Mouse (Mus musculus) frontal cortex, postnatal 10 days (tissue): ENCODE data around the gene Mgll.

Experiments used
- DNase-seq, 2 experiments: peaks; one replicate each; pipeline ENCODE4 v3.0.0; 2022; ENCODE audit warnings: low spot score in 2 of 2, mixed read lengths in 1 of 2

Mgll gene

DNA sequence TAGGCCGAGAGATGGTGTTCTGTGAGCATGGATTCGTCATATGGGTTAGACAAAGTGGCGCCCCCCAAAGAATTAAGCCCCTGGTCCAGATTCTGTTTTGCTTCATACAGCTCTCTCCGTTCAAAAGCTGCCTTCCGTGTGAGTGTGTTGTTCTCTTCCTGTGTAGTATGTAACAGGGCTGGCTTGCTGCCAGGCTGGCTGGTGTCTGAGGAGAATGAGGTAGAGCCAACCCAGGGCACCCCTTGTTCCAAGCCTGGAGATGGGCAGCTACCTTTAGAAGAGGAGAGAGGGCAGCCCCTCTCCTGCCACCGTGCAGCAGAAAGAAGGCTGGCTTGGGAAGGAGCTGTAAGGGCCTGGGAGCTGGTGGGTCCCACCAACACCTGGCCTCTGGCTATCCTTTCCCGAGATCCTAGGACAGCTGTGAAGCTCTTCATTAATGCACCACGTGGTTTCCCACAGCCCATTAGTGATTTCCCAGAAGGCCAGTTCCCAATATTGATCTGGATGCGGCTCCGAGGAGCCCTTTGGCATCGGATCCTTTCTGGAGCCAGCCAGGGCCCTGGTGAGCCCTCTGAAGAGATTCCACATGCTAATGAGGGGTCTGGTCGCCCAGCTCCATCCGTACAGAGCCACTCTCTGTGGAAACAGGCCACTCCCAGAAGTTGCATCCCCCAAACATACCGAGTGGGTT is 19.5 kb downstream of the Mgll start:
- no peak for DNase-seq

- DNase-seq, result no peak
Measured at GRCm38 (mm10) chr6:88745027-88745426, 20.8 kb downstream of the Mgll start.

DNA sequence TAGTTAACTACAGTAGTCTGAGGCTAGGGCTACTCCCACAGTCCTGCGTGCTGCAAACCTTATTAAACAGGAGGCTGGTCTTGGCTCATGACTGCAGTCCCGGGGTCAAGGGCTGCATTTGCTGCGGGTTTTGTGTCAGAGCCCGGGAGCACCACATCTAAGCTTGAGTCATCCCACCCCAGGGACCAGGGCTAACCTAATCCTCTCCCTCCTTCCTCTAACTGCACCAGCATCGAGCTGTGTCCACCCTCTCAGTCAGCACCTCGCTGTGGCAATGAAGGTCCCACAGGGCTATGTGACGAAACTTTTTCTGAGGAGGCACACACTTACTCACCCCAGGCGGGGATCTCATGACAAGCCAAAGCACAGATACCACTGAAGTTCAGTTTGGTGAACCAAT is 22.1 kb downstream of the Mgll start:
- no peak for DNase-seq

GRCm38 (mm10) chr6:88747296-88748040 is 23.3 kb downstream of the Mgll start:
- no peak for DNase-seq

DNA sequence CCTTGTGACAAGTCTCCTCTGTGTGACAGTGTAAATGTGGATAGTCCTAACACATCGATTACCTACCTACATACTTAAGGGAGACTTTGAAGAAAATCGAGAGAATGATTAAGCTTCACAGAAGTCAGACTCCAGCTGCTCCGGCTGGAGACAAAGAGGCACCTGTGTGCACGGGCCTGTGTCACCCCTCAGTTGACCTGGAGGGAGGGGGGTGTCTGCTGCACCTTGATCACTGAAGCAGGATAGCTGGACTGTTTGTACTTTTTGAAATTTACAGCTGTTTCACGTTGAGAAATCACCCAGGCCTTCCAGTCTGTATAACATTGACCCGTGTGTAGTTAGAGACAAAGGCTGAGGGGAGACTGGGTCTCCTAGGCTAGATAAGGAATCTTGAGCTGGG is 26.7 kb downstream of the Mgll start:
- no peak for DNase-seq

- no peak for DNase-seq
Measured at GRCm38 (mm10) chr6:88752711-88753219, 28.6 kb downstream of the Mgll start.

DNA sequence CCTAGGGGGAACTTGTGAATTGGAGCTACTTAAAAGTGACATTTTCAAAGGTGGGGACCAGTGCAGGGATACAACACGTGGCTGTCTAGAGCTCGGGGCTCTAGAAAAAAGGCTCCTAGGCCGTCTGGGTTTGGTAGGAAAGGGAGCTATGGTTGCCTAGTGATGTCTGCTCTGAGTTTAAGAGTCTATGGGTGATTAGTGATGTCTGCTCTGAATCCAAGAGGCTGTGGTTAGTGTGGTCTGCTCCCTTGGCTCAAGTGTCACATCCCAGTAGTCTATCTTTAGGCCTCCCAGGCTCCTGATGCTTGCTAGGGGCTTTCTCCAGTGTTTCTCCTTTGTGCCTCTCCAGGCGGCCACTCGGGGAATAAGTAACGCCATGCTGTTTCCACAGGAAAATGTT is 29.4 kb downstream of the Mgll start:
- no peak for DNase-seq

DNA sequence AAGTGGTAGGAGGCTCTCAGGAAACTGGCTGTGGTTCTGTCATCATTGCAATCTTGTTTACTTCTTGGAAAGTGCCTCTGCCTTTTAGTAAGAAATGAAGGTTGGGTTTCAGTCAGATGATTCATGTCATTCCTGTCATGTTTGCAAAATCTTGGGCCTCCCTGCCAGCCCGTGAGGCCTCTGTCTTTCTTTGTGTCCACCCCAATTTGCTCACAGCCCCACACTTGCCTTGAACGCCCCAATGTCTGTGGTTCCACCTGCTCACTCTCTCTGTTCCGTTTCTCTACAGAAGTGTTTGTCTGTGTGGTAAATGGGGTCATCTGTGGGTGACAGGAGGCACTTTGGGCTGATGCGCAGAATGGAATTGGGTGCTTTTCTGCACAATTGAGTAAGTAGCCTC is 32.8 kb downstream of the Mgll start:
- DNase-seq, result no peak

GRCm38 (mm10) chr6:88758074-88758473 is 33.9 kb downstream of the Mgll start:
- DNase-seq, result no peak

DNA sequence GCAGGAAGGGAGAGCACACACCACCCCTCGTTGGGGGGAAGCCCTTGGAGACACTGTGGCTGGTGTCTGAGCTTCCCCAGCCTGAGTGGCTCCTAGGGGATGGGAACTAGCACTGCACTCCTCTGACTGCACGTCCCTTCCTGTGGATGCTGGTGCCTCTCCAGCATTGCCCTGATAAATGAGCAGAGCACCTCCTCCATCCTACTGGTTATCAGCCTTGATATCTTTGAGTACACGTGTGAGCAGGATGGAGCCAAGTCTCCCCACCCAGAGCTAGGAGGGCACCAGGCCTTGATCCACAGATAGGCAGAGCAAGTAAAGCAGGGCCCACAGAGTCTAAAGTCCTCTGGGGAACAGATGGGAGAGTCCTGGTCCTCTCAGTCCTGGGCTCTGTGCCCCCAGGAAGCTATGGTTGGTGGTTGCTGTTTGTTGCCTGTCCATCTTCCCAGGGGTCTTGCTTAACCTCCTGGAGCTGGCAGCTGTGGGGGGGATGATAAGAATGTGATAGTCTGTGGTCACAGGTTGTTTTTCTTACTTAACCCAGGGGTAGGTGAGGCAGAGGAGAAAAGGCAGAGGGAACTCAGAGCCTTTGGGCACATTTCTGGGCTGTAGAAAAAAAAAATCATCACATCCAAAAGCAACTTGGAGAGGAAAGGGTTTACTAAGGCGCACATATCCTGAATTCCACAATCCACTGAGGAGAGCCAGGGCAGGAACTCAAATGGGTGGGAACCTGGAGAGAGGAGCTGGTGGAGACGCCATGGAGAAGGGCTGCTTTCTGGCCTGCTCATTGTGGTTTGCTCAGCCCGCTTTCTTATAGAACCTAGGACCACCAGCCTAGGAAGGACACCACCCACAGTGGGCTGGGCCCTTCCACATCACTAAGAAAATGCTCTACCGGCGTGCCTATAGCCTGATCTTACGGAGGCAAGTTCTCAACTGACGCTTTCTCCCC is 34.6 kb downstream of the Mgll start:
- no peak for DNase-seq

- DNase-seq, result peak; percentile 71 to 76
Measured at GRCm38 (mm10) chr6:88759793-88760453, 35.7 kb downstream of the Mgll start.

GRCm38 (mm10) chr6:88760935-88761635 is 36.9 kb downstream of the Mgll start:
- DNase-seq, result no peak

- DNase-seq, result no peak
Measured at GRCm38 (mm10) chr6:88761684-88762439, 37.6 kb downstream of the Mgll start.

- DNase-seq, result no peak
Measured at GRCm38 (mm10) chr6:88762440-88763196, 38.4 kb downstream of the Mgll start.

- DNase-seq, result no peak
Measured at GRCm38 (mm10) chr6:88763518-88764077, 39.4 kb downstream of the Mgll start.

DNA sequence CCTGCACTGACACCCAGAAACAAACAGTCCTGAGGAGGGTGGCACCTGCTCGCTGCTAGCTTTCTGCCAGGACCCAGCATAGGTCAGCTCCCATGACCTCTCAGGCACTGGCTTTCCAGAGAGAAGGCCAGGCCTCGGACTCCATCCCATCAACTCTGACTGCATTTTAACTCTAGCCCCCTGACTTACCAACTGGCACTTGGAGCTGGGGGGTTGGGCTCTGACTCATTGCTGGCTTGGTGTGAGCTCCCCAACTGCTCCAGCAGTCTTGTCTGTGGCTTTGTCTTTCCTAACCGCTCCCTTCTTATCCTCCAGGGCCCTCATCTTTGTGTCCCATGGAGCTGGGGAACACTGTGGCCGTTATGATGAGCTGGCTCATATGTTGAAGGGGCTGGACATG is 40.1 kb downstream of the Mgll start:
- no peak for DNase-seq

DNA sequence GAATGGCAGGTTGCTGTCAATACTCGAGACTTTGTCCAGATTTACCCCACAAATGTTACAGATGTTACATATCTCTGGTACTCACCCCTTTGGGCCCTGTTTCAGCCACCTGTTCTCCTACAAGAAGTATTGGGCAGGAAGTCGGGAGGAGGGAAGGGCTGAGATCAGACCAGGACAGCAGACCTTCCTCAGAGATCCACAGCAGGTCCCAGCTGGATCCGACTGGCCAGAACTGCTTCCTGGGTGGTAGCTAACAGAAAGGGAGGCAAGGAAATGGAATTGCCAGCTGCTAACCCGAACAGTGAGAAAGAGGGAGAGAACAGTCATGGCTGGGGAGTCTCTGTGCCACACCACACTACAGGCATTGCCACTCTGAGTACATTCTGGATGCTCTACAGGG is 43.5 kb downstream of the Mgll start:
- no peak for DNase-seq

DNA sequence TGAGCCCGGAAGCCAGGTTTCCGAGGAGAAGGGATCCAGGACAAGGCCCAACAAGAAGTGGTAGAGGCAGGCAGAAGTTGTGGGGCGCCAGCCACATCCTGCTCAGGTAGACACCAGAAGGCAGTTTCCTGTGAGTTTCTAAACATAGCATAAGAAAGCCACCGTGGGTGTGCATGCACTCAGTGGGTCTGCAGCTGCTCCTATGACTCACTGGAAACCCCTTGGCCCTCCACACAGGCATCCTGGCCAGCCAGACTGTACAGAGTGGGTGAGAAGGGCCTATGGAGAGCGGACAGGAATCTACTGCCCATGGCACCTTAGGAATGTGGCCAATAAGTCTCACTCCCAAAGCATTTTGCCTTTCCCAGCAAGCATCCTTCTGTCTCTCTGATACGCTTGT is 45.5 kb downstream of the Mgll start:
- no peak for DNase-seq

GRCm38 (mm10) chr6:88770300-88770904 is 46.2 kb downstream of the Mgll start:
- no peak for DNase-seq
